Mouse (Mus musculus): ENCODE results near the gene Pgm2. TPM values are rescaled to one million over a fixed set of nuclear protein-coding genes. Genes with fewer than 3 reads are reported as not detected.

Pgm2 gene
- total and polyA plus RNA-seq, 2 experiments from 2014 or later, result 12.9 to 17.1 TPM

DNA sequence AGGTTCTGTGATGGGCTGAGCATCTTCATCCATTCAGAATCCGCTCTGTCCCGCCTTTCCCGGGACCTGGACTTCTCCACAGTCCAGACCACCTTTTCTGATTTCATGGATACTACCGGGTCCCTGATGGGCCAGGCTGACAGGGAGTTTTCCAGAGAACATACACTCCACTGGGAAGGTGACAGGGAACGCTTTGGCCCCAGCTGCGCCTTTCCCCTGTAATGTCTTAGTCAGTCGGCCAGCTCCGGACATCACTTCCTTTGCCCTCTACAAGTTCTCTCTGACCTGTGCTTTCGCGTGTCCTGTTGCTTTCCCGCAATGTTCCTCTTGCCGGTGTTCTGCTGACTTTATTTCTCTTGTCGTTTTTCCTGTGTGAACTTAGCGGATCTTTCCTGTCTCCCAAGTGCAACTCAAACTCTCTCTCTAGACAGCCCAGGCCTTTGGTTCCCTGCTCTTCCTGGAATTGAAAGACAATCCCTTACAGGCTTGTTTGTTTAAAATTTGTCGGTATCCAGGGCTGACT is 660 bp downstream of the Pgm2 start:
- WGBS, result 4% methylated on average over 15 of the region's 15 CpGs
- peak overlapping the region; percentile 77 for H3K4me2 ChIP-seq (ENCODE audit: low read depth)
- peaks cover 9% of the 10 kb centered on the region for H3K4me1 ChIP-seq (ENCODE audit: insufficient read depth)
- H3K36me3 ChIP-seq (ENCODE audit: insufficient read depth), result peaks cover 6% of the 10 kb centered on the region; the same call in 1 of the 2 replicates
- no peak for ATAC-seq
- peak overlapping the region; percentile 66 for H3K4me3 ChIP-seq (ENCODE audit: low read depth, low read length)
- H3K27me3 ChIP-seq (ENCODE audit: insufficient read depth, low read length), result no peaks in the 10 kb centered on the region
- DNase-seq, result no peak
- peak overlapping the region; percentile 80 for H3K9ac ChIP-seq
- H3K27ac ChIP-seq (ENCODE audit: low read depth, low read length), result peak overlapping the region; percentile 80
- H3K9me3 ChIP-seq (ENCODE audit: low read length), result no peaks in the 10 kb centered on the region
- no peak for TF ChIP-seq CTCF (IDR thresholded peaks at IDR 0.05; ENCODE audit: low read depth)

DNA sequence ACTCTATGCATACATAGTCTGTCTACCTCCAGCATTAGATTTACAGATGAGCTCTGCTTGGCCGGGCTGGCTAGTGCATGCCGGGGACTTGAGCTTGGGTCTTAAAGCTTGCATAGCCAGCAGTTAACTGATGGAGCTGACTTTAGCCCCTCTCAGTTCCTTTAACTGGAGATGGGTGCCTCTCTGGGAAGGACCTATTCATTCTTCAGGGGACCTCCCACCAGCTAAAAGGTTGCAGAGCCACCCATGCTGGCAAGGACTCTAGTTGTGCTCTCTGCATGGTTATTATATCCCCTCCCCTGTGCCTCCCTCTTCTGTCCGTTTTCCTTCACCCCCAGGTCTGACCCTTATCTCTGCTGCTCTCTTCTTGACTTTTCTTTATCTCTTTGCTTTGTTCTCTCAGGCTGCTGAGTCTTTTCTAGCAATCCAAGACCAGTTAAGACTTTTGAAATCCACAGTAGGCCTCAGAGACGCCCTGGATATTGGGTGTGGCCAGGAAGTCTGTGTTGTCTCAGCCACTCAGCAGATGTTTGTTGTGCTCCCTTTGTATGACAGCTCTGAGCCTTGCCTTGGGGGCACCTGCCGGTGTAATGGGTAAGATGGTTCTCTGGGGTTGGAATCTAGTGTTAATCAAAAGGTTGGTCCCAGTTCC is 2.7 kb downstream of the Pgm2 start:
- no peaks in the 10 kb centered on the region for H3K9me3 ChIP-seq (ENCODE audit: low read length)
- no peak overlapping the region for H3K4me2 ChIP-seq (ENCODE audit: low read depth)
- H3K4me1 ChIP-seq (ENCODE audit: insufficient read depth), result peaks cover 9% of the 10 kb centered on the region
- H3K4me3 ChIP-seq (ENCODE audit: low read depth, low read length), result no peak overlapping the region
- 90% methylated on average over 5 of the region's 5 CpGs for WGBS
- ATAC-seq, result no peak
- DNase-seq, result no peak
- no peaks in the 10 kb centered on the region for H3K27me3 ChIP-seq (ENCODE audit: insufficient read depth, low read length)
- TF ChIP-seq CTCF (IDR thresholded peaks at IDR 0.05; ENCODE audit: low read depth), result no peak
- H3K36me3 ChIP-seq (ENCODE audit: insufficient read depth), result peaks cover 8% of the 10 kb centered on the region; the same call in 1 of the 2 replicates
- no peak overlapping the region for H3K27ac ChIP-seq (ENCODE audit: low read depth, low read length)
- no peak overlapping the region for H3K9ac ChIP-seq

DNA sequence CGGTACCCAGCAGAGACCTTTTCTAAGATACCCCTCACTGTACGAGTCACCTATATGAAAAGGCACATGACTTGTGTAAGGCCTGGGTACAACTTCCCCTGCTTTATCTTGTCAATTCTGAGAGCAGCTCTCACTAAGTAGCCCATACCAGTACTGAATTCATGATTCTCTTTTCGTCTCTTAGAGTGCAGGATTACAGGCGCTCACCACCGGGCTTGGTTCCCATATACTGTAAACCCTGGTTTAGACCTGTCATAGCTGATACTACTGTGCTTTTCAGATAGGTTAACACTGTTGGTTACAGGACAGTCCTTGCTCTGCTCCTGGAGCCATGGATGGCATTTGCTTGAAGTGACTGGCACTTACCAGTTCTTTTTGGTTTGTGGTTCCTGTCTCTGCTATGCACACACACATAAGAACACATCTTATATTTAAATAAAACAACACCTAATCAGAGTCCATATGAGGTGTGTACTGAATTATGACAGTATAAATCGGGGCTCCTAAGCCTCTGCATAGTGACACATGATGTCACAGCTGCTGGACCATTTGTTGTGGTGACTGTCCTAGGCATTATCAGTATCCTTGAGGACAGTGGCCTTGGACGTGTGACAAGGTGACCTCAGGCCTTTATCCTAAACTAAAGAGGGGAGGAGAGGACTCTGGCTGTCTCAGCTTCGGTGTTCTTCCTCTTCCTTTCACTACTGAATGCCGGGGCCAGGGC is 9.4 kb downstream of the Pgm2 start:
- peaks cover 45% of the 10 kb centered on the region for H3K36me3 ChIP-seq (ENCODE audit: insufficient read depth)
- H3K4me1 ChIP-seq (ENCODE audit: insufficient read depth), result no peaks in the 10 kb centered on the region
- no peak overlapping the region for H3K4me3 ChIP-seq (ENCODE audit: low read depth, low read length)
- no peak overlapping the region for H3K4me2 ChIP-seq (ENCODE audit: low read depth)
- DNase-seq (no peak), ATAC-seq (no peak)
- TF ChIP-seq CTCF (IDR thresholded peaks at IDR 0.05; ENCODE audit: low read depth), result no peak
- WGBS, result 85% methylated on average over 9 of the region's 9 CpGs
- no peaks in the 10 kb centered on the region for H3K27me3 ChIP-seq (ENCODE audit: insufficient read depth, low read length)
- no peaks in the 10 kb centered on the region for H3K9me3 ChIP-seq (ENCODE audit: low read length)
- H3K9ac ChIP-seq, result no peak overlapping the region
- H3K27ac ChIP-seq (ENCODE audit: low read depth, low read length), result no peak overlapping the region

DNA sequence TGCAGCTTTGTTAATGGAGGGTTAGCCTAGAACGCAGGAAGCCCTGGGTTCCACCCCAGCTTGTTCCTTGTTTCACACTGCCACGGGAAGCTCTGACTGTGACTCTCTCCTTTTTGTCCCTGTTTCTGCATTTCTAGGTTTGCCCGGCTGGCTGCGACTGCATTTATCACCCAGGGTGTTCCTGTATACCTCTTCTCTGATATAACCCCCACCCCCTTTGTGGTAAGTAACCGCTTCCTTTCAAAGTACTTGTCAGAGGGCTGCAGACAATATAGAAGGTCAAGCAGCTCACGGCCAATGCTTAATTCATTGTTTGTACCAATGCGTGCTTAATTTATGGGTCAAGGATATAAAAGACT is 9.9 kb downstream of the Pgm2 start:
- ATAC-seq (no peak), DNase-seq (no peak)
- Histone ChIP-seq H3K36me3 (ENCODE audit: insufficient read depth) (peaks cover 49% of the 10 kb centered on the region), H3K4me1 (ENCODE audit: insufficient read depth) (no peaks in the 10 kb centered on the region), H3K9ac (no peak overlapping the region), H3K27ac (ENCODE audit: low read depth, low read length) (no peak overlapping the region), H3K4me3 (ENCODE audit: low read depth, low read length) (no peak overlapping the region), H3K9me3 (ENCODE audit: low read length) (no peaks in the 10 kb centered on the region), H3K27me3 (ENCODE audit: insufficient read depth, low read length) (no peaks in the 10 kb centered on the region), H3K4me2 (ENCODE audit: low read depth) (no peak overlapping the region)
- WGBS, result 72% methylated on average over 7 of the region's 7 CpGs
- TF ChIP-seq CTCF (IDR thresholded peaks at IDR 0.05; ENCODE audit: low read depth), result no peak

DNA sequence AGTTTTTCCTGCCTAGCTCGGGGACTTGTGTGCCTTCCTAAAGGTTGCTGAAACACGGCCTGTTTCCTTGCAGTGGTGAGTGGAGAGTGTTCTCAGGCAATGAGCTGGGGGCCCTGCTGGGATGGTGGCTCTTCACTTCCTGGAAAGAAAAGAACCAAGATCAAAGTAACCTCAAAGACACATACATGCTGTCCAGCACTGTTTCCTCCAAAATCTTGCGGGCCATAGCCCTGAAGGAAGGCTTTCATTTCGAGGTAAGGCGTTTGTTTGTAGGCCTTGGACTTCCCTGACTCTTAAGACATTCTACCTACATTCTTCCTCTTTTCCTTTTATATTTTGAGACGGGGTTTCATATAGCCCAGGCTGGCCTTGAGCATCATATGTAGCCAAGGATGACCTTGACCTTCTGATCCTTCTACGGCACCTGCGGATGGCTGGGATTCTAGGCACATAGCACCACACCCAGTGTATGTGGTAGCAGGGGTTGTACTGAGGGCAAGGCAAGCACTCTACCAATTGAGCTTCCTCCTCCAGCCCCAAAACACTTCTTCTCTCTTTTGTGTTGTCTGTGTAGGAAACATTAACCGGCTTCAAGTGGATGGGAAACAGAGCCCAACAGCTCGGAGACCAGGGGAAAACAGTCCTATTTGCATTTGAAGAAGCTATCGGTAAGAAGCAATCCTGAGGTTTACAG is 15.0 kb downstream of the Pgm2 start:
- WGBS, result 86% methylated on average over 11 of the region's 11 CpGs

DNA sequence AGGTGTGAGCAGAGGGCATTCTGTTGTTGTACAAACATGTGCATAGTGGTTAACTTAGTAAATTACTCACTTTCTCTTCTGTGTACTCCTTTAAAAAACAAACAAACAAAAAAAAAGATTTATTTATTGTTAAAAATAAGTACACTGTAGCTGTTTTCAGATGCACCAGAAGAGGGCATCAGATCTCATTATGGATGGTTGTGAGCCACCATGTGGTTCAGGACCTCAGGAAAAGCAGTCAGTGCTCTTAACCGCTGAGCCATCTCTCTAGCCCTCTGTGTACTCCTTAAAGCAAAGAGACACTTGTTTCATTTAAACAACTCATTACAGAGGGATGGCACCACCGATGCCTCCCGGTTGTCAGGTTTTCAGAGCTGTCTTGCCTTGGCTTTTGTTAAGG is 16.5 kb downstream of the Pgm2 start:
- peak; percentile 31 for DNase-seq
- peak; percentile 58 for TF ChIP-seq CTCF (IDR thresholded peaks at IDR 0.05; ENCODE audit: low read depth)
- WGBS, result 58% methylated on average over 3 of the region's 3 CpGs
- no peak overlapping the region for H3K4me2 ChIP-seq (ENCODE audit: low read depth)
- no peak for ATAC-seq
- no peaks in the 10 kb centered on the region for H3K27me3 ChIP-seq (ENCODE audit: insufficient read depth, low read length)
- no peaks in the 10 kb centered on the region for H3K4me1 ChIP-seq (ENCODE audit: insufficient read depth)
- H3K9ac ChIP-seq, result no peak overlapping the region
- no peaks in the 10 kb centered on the region for H3K9me3 ChIP-seq (ENCODE audit: low read length)
- H3K27ac ChIP-seq (ENCODE audit: low read depth, low read length), result no peak overlapping the region
- no peak overlapping the region for H3K4me3 ChIP-seq (ENCODE audit: low read depth, low read length)
- peaks cover 66% of the 10 kb centered on the region for H3K36me3 ChIP-seq (ENCODE audit: insufficient read depth)

More for the DNA sequence above, 15.0 kb downstream of the Pgm2 start:
- H3K9me3 ChIP-seq (ENCODE audit: low read length), result no peaks in the 10 kb centered on the region
- ATAC-seq (no peak), DNase-seq (no peak)
- no peak overlapping the region for H3K4me2 ChIP-seq (ENCODE audit: low read depth)
- no peak overlapping the region for H3K9ac ChIP-seq
- H3K27ac ChIP-seq (ENCODE audit: low read depth, low read length), result no peak overlapping the region
- peaks cover 61% of the 10 kb centered on the region for H3K36me3 ChIP-seq (ENCODE audit: insufficient read depth)
- no peak overlapping the region for H3K4me3 ChIP-seq (ENCODE audit: low read depth, low read length)
- no peaks in the 10 kb centered on the region for H3K27me3 ChIP-seq (ENCODE audit: insufficient read depth, low read length)
- H3K4me1 ChIP-seq (ENCODE audit: insufficient read depth), result no peaks in the 10 kb centered on the region
- no peak for TF ChIP-seq CTCF (IDR thresholded peaks at IDR 0.05; ENCODE audit: low read depth)

DNA sequence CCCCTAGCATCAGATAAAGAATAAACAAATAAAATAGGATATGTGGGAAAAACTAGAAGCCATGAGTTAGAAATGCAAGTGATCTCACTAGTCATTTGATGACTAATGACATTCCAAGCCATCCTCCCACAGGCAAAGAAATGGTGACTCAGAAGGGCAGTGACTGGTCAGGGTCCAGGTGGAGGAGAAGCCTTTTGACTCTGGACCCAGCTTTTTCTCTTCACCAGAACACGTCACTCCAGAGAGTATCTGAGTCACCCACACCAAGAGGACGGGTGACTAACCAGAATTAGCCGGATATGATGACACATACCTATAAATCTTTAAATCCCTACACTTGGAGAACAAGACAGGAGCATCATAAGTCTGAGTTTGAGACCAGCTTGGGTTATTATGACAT is 19.6 kb downstream of the Pgm2 start:
- Histone ChIP-seq H3K27ac (ENCODE audit: low read depth, low read length) (no peak overlapping the region), H3K9me3 (ENCODE audit: low read length) (no peaks in the 10 kb centered on the region), H3K4me2 (ENCODE audit: low read depth) (no peak overlapping the region), H3K36me3 (ENCODE audit: insufficient read depth) (peaks cover 66% of the 10 kb centered on the region), H3K9ac (no peak overlapping the region), H3K4me1 (ENCODE audit: insufficient read depth) (no peaks in the 10 kb centered on the region), H3K4me3 (ENCODE audit: low read depth, low read length) (no peak overlapping the region), H3K27me3 (ENCODE audit: insufficient read depth, low read length) (no peaks in the 10 kb centered on the region)
- ATAC-seq (no peak), DNase-seq (no peak)
- no peak for TF ChIP-seq CTCF (IDR thresholded peaks at IDR 0.05; ENCODE audit: low read depth)
- 95% methylated on average over 3 of the region's 3 CpGs for WGBS
